Mouse (Mus musculus): ENCODE results near the gene Tent2. TPM values are rescaled to one million over a fixed set of nuclear protein-coding genes. Genes with fewer than 3 reads are reported as not detected.

Tent2 gene
- polyA plus RNA-seq (2012; rRNA removed) = 12.2 and 16.0 TPM in 2 replicates

DNA sequence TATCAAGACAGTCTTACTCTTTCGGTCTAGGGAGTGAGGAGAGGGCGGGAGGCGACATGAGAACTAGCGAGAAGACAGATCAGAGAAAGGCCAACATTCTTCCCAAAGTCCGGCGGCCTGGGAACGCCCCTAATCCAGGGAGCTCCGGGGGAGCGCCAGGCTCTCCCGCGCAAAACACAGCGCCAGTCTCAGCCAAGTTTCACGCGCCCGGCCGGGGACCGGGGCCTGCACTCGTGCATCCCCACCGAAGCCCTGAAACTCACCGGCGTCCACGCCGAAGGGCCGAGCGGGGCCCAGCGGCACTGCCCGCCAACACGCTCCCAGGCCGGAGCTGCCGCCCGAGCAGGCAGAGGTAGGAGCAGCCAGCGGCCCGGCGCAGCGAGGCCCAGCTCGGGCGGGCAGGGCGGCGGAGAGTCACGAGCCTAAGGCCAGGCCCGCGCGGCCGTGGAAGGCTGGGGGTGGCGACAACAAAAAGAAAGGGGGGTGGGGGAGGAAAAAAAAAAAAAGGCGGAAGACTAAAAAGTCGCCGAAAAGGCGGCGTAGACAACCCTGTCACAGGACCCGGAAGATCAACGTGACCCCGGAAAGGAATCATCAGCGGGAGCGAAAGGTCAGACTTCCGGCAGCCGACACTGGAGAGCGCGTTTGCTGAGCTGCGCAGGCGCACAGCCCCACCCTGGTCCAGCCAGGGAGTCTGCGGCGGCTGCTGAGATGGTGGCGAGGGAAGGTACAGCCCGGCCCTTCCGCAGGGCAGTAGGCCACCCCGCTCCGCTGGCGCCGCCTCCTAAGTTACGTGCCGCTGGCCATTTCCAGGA lies at the start of gene Tent2:
Tent2 (minus strand) TSS at position 555 of the 815 bp plus-strand sequence.
- Histone ChIP-seq H3K4me1 (ENCODE audit: control insufficient read depth, insufficient read depth, low read length) (peaks cover 10% of the 10 kb centered on the region), H3K4me3 (replicated peaks; ENCODE audit: extremely low read depth, low read depth, low read length) (peak within 1 kb of the TSS; percentile 82)
- no peak for TF ChIP-seq CTCF (IDR thresholded peaks at IDR 0.05; ENCODE audit: insufficient read depth, low read length)
- peak; percentile 92 for TF ChIP-seq POLR2A (IDR thresholded peaks at IDR 0.05; ENCODE audit: borderline replicate concordance, extremely low read depth, low read depth, low read length)
- peak; percentile 89 for DNase-seq
- under 1% methylated on average over 71 of the region's 72 CpGs for WGBS

DNA sequence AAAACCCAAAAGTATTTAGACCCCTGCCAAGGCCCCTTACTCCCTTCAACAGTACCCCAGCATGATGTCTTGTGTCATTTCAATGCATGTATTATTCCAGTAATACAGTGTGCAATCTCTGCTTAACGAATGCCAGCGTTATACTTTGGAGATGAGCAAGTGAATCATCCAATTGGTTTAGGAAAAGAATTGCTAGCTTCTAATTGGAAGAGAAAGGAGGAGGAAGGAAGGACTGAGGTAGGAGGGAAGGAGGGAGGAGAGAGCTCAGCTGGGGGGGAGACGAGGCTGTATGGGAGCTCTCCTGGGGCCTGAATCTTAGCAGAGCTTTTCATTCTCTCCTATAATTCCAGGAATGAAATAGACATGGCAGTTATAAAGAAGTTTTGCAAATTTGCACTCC lies 49.0 kb upstream of the Tent2 start:
- 82% methylated on average over 3 of the region's 3 CpGs for WGBS
- DNase-seq = no peak
- no peak for TF ChIP-seq POLR2A (IDR thresholded peaks at IDR 0.05; ENCODE audit: borderline replicate concordance, extremely low read depth, low read depth, low read length)
- TF ChIP-seq CTCF (IDR thresholded peaks at IDR 0.05; ENCODE audit: insufficient read depth, low read length) = no peak
- Histone ChIP-seq H3K4me3 (replicated peaks; ENCODE audit: extremely low read depth, low read depth, low read length) (no peak overlapping the region), H3K4me1 (ENCODE audit: control insufficient read depth, insufficient read depth, low read length) (no peaks in the 10 kb centered on the region)

DNA sequence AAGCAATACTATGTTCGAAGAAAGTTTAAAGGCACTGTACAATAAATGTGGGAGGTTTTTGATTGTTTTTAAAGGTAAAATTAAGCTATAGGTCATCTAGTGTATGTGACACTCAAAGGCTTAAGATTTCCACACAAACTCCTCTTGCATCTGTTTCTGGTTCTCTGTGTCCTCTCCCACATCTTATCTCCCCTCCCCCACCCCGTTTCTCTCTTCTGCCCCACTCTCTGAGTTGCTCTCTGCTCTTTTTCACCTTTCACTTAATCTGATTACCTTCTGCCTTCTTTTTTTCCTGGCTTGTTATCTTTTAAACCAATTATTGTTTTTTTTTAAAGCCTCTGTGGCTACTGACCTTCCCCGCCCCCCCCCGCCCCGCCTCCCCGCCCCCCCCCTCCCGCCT lies 47.4 kb upstream of the Tent2 start:
- DNase-seq = no peak
- WGBS = 35% methylated on average over 7 of the region's 7 CpGs
- TF ChIP-seq POLR2A (IDR thresholded peaks at IDR 0.05; ENCODE audit: borderline replicate concordance, extremely low read depth, low read depth, low read length) (no peak), CTCF (IDR thresholded peaks at IDR 0.05; ENCODE audit: insufficient read depth, low read length) (no peak)
- Histone ChIP-seq H3K4me3 (replicated peaks; ENCODE audit: extremely low read depth, low read depth, low read length) (no peak overlapping the region), H3K4me1 (ENCODE audit: control insufficient read depth, insufficient read depth, low read length) (no peaks in the 10 kb centered on the region)

DNA sequence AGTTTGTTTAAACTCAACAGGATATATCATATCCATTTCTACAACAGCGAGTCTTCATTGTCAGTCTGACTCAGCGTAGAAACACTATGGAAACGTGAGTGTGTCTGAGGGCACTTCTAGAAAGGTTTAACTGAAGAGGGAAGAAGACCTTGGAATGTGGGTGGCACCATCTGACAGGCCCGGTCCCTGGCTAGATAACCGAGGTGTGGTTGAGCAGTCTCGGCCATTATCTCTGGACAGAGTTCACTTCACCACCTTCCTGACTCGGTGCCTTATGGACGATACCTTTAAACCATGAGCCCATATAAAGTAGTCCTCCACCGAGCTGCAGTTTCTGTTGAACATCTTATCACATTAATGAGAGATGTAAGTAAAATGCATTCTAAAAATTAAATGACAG lies 46.9 kb upstream of the Tent2 start:
- WGBS = 53% methylated on average over 9 of the region's 9 CpGs
- Histone ChIP-seq H3K4me1 (ENCODE audit: control insufficient read depth, insufficient read depth, low read length) (no peaks in the 10 kb centered on the region), H3K4me3 (replicated peaks; ENCODE audit: extremely low read depth, low read depth, low read length) (no peak overlapping the region)
- no peak for TF ChIP-seq CTCF (IDR thresholded peaks at IDR 0.05; ENCODE audit: insufficient read depth, low read length)
- no peak for TF ChIP-seq POLR2A (IDR thresholded peaks at IDR 0.05; ENCODE audit: borderline replicate concordance, extremely low read depth, low read depth, low read length)
- DNase-seq = no peak

DNA sequence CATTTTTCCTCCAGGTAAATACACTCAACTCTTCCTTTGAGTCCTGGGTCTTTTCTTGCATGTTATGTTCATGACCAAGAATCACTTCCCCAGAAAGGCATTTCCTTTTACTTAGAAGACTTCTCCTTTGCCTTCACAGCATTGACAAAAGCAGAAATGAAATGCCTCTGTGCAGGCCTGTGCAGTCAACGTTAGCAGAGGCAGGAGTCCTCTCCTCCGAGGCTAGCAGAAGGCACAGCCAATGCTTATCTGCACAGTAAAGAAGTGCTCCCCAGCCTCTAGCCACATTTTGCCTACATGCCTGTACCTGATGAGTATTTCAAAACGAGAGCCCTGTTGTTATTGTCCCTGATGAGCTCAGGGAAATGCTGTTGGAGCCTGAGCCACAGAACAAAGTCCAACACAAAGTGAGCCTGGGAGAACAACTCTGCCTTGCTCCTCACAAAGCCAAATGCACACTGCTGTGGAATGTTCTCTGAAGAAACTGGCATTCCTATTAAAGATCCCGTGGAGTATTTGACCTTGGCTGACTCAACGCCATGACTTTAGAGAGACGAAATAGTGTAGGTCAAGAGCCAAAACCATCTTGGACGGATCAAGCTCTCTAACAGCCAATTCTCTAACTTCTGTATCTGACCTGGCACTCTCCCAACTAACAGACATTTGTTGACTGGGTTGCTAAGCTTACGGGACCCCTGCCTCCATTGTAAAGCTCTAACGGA lies 45.7 kb upstream of the Tent2 start:
- 50% methylated on average over 9 of the region's 9 CpGs for WGBS
- DNase-seq = no peak

DNA sequence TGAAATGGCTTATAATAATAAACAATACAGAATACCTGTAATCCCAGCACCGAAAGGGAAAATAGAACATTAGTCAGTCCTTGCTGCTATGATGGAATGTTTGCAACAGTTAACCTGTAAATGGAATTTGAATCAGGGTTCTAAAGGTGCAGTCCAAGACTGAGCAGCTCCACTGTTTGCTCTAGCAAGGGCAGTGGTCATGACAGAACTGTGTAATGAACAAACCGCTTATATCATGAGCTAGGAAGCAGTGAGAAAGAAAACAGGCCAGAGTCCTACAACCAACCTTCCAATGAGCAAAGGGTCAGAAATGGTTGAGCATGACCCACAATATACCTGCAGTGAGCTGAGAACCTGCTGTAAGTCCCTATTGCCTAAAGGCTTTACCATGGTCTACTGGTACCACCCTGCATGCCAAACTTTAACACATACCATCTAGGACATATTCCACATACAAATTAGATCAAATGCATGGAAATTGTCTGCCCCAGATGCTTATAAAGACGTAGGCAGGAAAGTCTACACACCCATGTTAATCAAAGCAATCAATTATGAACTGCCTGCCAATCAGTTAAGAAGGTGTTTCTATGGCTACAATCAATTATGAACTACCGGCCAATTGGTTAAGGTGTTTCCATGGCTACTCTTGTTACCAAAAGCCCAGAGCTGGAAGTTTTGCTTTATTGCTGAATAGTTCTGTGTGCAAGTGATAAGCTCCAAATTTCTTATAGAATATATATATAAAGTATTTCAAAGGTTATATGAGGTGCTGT lies 42.3 kb upstream of the Tent2 start:
- 89% methylated on average over 4 of the region's 4 CpGs for WGBS
- Histone ChIP-seq H3K4me1 (ENCODE audit: control insufficient read depth, insufficient read depth, low read length) (no peaks in the 10 kb centered on the region), H3K4me3 (replicated peaks; ENCODE audit: extremely low read depth, low read depth, low read length) (no peak overlapping the region)
- no peak for TF ChIP-seq POLR2A (IDR thresholded peaks at IDR 0.05; ENCODE audit: borderline replicate concordance, extremely low read depth, low read depth, low read length)
- no peak for TF ChIP-seq CTCF (IDR thresholded peaks at IDR 0.05; ENCODE audit: insufficient read depth, low read length)
- no peak for DNase-seq

More for the DNA sequence above, 45.7 kb upstream of the Tent2 start:
- TF ChIP-seq CTCF (IDR thresholded peaks at IDR 0.05; ENCODE audit: insufficient read depth, low read length) = no peak
- TF ChIP-seq POLR2A (IDR thresholded peaks at IDR 0.05; ENCODE audit: borderline replicate concordance, extremely low read depth, low read depth, low read length) = no peak
- no peaks in the 10 kb centered on the region for H3K4me1 ChIP-seq (ENCODE audit: control insufficient read depth, insufficient read depth, low read length)
- H3K4me3 ChIP-seq (replicated peaks; ENCODE audit: extremely low read depth, low read depth, low read length) = no peak overlapping the region

DNA sequence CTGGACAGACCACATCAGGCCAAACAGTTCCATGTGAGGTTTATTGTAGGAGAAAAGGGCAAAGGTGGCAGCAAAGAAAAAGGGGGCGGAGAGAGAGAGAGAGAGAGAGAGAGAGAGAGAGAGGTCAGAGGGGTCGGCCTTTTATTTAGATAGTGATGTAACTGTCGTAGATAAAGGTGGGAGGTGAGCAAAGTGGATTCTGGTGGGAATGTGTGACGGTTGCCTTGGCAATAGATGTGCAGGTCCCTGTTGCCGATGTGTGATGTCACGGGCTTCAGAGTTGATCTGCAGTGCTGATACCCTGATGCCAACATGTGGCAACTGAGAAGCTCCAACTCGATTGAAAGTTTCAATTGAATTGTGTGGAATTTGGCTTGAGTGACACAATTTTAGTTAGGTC lies 40.1 kb upstream of the Tent2 start:
- Histone ChIP-seq H3K4me1 (ENCODE audit: control insufficient read depth, insufficient read depth, low read length) (no peaks in the 10 kb centered on the region), H3K4me3 (replicated peaks; ENCODE audit: extremely low read depth, low read depth, low read length) (no peak overlapping the region)
- TF ChIP-seq POLR2A (IDR thresholded peaks at IDR 0.05; ENCODE audit: borderline replicate concordance, extremely low read depth, low read depth, low read length) (no peak), CTCF (IDR thresholded peaks at IDR 0.05; ENCODE audit: insufficient read depth, low read length) (no peak)
- DNase-seq = no peak
- WGBS = 79% methylated on average over 7 of the region's 7 CpGs

DNA sequence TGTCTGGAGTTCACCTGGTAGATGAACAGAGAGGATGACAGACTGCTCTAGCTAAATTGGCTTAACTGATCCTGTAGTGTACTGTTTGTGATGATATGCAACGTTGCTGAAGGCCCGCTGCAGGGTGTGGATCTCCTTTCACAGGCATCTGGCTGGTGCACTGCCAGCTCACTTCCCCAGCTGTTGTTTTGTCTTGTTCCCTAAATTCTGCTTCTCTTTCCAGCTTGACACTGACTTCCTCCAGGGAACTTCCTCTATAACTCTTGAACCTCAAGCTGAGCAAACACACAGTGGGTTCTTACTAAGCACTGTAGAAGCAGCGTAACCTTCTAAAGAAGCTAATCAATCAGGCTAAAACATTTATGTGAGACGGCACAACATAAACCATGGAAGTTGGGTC lies 38.8 kb upstream of the Tent2 start:
- H3K4me3 ChIP-seq (replicated peaks; ENCODE audit: extremely low read depth, low read depth, low read length) = no peak overlapping the region
- no peak for DNase-seq
- TF ChIP-seq POLR2A (IDR thresholded peaks at IDR 0.05; ENCODE audit: borderline replicate concordance, extremely low read depth, low read depth, low read length) = no peak
- TF ChIP-seq CTCF (IDR thresholded peaks at IDR 0.05; ENCODE audit: insufficient read depth, low read length) = no peak
- WGBS = 26% methylated on average over 4 of the region's 4 CpGs
- no peaks in the 10 kb centered on the region for H3K4me1 ChIP-seq (ENCODE audit: control insufficient read depth, insufficient read depth, low read length)

DNA sequence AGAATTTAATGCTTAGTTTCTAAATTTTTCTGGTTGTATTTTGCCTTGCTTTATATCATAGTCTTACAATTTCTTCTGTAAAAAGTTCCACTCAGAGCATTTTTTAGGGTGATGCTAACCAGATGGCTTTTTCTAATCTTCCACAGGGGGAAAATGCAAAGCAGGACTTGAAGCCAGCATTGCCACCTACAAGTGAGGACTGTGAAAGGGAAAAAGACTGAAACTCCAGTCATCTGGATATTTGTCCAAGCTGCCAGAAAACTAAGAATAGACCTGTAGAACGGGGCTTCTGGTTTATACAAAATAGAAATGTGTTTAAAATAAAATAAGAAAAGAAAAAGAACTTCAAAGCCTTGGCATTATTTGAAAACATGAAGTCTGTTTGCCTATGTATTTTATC lies 19.6 kb upstream of the Tent2 start:
- Histone ChIP-seq H3K4me3 (replicated peaks; ENCODE audit: extremely low read depth, low read depth, low read length) (no peak overlapping the region), H3K4me1 (ENCODE audit: control insufficient read depth, insufficient read depth, low read length) (no peaks in the 10 kb centered on the region)
- DNase-seq = no peak
- TF ChIP-seq CTCF (IDR thresholded peaks at IDR 0.05; ENCODE audit: insufficient read depth, low read length) = no peak
- no peak for TF ChIP-seq POLR2A (IDR thresholded peaks at IDR 0.05; ENCODE audit: borderline replicate concordance, extremely low read depth, low read depth, low read length)
- WGBS = 66% methylated on average over 1 of the region's 1 CpGs
